Mouse (Mus musculus): ENCODE measurements at regions not wholly inside any gene's neighbourhood (a gene's known extent, or its start where the extent isn't known, plus 50 kb on each side); places are given as distances from the start of the nearest gene placed in this dataset.

- no peaks in the 10 kb centered on the region for H3K27me3 ChIP-seq (ENCODE audit: control insufficient read depth, insufficient read depth, low read length)
- H3K27ac ChIP-seq (ENCODE audit: control insufficient read depth, insufficient read depth, low read depth, low read length) = no peak overlapping the region
- no peak overlapping the region for H3K4me3 ChIP-seq (ENCODE audit: control insufficient read depth, low read depth, low read length)
- H3K4me1 ChIP-seq (ENCODE audit: control insufficient read depth, insufficient read depth, low read length) = no peaks in the 10 kb centered on the region
- no peaks in the 10 kb centered on the region for H3K36me3 ChIP-seq (ENCODE audit: control insufficient read depth, insufficient read depth, low read length)
- TF ChIP-seq CTCF (IDR thresholded peaks at IDR 0.05; ENCODE audit: control insufficient read depth, insufficient read depth, insufficient replicate concordance, low read depth, low read length) (no peak), POLR2A (IDR thresholded peaks at IDR 0.05; ENCODE audit: control insufficient read depth, low read depth, low read length) (no peak)
Measured at GRCm38 (mm10) chr4:87667556-87668154, 365.5 kb downstream of the Mllt3 start.

GRCm38 (mm10) chr4:87665149-87665548 is 368.0 kb downstream of the Mllt3 start:
- Histone ChIP-seq H3K4me3 (ENCODE audit: control insufficient read depth, low read depth, low read length) (no peak overlapping the region), H3K27ac (ENCODE audit: control insufficient read depth, insufficient read depth, low read depth, low read length) (no peak overlapping the region), H3K27me3 (ENCODE audit: control insufficient read depth, insufficient read depth, low read length) (no peaks in the 10 kb centered on the region), H3K36me3 (ENCODE audit: control insufficient read depth, insufficient read depth, low read length) (no peaks in the 10 kb centered on the region), H3K4me1 (ENCODE audit: control insufficient read depth, insufficient read depth, low read length) (no peaks in the 10 kb centered on the region)
- no peak for TF ChIP-seq POLR2A (IDR thresholded peaks at IDR 0.05; ENCODE audit: control insufficient read depth, low read depth, low read length)
- no peak for TF ChIP-seq CTCF (IDR thresholded peaks at IDR 0.05; ENCODE audit: control insufficient read depth, insufficient read depth, insufficient replicate concordance, low read depth, low read length)

- no peaks in the 10 kb centered on the region for H3K4me1 ChIP-seq (ENCODE audit: control insufficient read depth, insufficient read depth, low read length)
- no peak overlapping the region for H3K27ac ChIP-seq (ENCODE audit: control insufficient read depth, insufficient read depth, low read depth, low read length)
- no peak overlapping the region for H3K4me3 ChIP-seq (ENCODE audit: control insufficient read depth, low read depth, low read length)
- TF ChIP-seq POLR2A (IDR thresholded peaks at IDR 0.05; ENCODE audit: control insufficient read depth, low read depth, low read length) = no peak
- H3K36me3 ChIP-seq (ENCODE audit: control insufficient read depth, insufficient read depth, low read length) = no peaks in the 10 kb centered on the region
- no peaks in the 10 kb centered on the region for H3K27me3 ChIP-seq (ENCODE audit: control insufficient read depth, insufficient read depth, low read length)
Measured at GRCm38 (mm10) chr4:87662876-87663275, 370.3 kb downstream of the Mllt3 start.

- H3K4me1 ChIP-seq (ENCODE audit: control insufficient read depth, insufficient read depth, low read length) = no peaks in the 10 kb centered on the region
- no peaks in the 10 kb centered on the region for H3K27me3 ChIP-seq (ENCODE audit: control insufficient read depth, insufficient read depth, low read length)
- H3K4me3 ChIP-seq (ENCODE audit: control insufficient read depth, low read depth, low read length) = no peak overlapping the region
- no peaks in the 10 kb centered on the region for H3K36me3 ChIP-seq (ENCODE audit: control insufficient read depth, insufficient read depth, low read length)
- no peak overlapping the region for H3K27ac ChIP-seq (ENCODE audit: control insufficient read depth, insufficient read depth, low read depth, low read length)
- no peak for TF ChIP-seq CTCF (IDR thresholded peaks at IDR 0.05; ENCODE audit: control insufficient read depth, insufficient read depth, insufficient replicate concordance, low read depth, low read length)
- no peak for TF ChIP-seq POLR2A (IDR thresholded peaks at IDR 0.05; ENCODE audit: control insufficient read depth, low read depth, low read length)
Measured at GRCm38 (mm10) chr4:87658316-87658715, 374.8 kb downstream of the Mllt3 start.

GRCm38 (mm10) chr4:87657855-87658254 is 375.3 kb downstream of the Mllt3 start:
- H3K4me3 ChIP-seq (ENCODE audit: control insufficient read depth, low read depth, low read length) = no peak overlapping the region
- H3K27me3 ChIP-seq (ENCODE audit: control insufficient read depth, insufficient read depth, low read length) = no peaks in the 10 kb centered on the region
- no peak overlapping the region for H3K27ac ChIP-seq (ENCODE audit: control insufficient read depth, insufficient read depth, low read depth, low read length)
- no peaks in the 10 kb centered on the region for H3K36me3 ChIP-seq (ENCODE audit: control insufficient read depth, insufficient read depth, low read length)
- no peaks in the 10 kb centered on the region for H3K4me1 ChIP-seq (ENCODE audit: control insufficient read depth, insufficient read depth, low read length)
- TF ChIP-seq CTCF (IDR thresholded peaks at IDR 0.05; ENCODE audit: control insufficient read depth, insufficient read depth, insufficient replicate concordance, low read depth, low read length) (no peak), POLR2A (IDR thresholded peaks at IDR 0.05; ENCODE audit: control insufficient read depth, low read depth, low read length) (no peak)

GRCm38 (mm10) chr4:87653440-87654165 is 379.6 kb downstream of the Mllt3 start:
- no peaks in the 10 kb centered on the region for H3K27me3 ChIP-seq (ENCODE audit: control insufficient read depth, insufficient read depth, low read length)
- no peak overlapping the region for H3K27ac ChIP-seq (ENCODE audit: control insufficient read depth, insufficient read depth, low read depth, low read length)
- TF ChIP-seq POLR2A (IDR thresholded peaks at IDR 0.05; ENCODE audit: control insufficient read depth, low read depth, low read length) (no peak), CTCF (IDR thresholded peaks at IDR 0.05; ENCODE audit: control insufficient read depth, insufficient read depth, insufficient replicate concordance, low read depth, low read length) (no peak)
- H3K4me3 ChIP-seq (ENCODE audit: control insufficient read depth, low read depth, low read length) = no peak overlapping the region
- no peaks in the 10 kb centered on the region for H3K36me3 ChIP-seq (ENCODE audit: control insufficient read depth, insufficient read depth, low read length)
- 0 out of 2 replicates have a peak, but pooled peaks cover under 1% of the 10 kb centered on the region for H3K4me1 ChIP-seq (ENCODE audit: control insufficient read depth, insufficient read depth, low read length)

GRCm38 (mm10) chr4:87652314-87652934 is 380.7 kb downstream of the Mllt3 start:
- H3K27ac ChIP-seq (ENCODE audit: control insufficient read depth, insufficient read depth, low read depth, low read length) = no peak overlapping the region
- no peaks in the 10 kb centered on the region for H3K27me3 ChIP-seq (ENCODE audit: control insufficient read depth, insufficient read depth, low read length)
- H3K4me3 ChIP-seq (ENCODE audit: control insufficient read depth, low read depth, low read length) = no peak overlapping the region
- no peaks in the 10 kb centered on the region for H3K36me3 ChIP-seq (ENCODE audit: control insufficient read depth, insufficient read depth, low read length)
- no peak for TF ChIP-seq POLR2A (IDR thresholded peaks at IDR 0.05; ENCODE audit: control insufficient read depth, low read depth, low read length)
- no peak for TF ChIP-seq CTCF (IDR thresholded peaks at IDR 0.05; ENCODE audit: control insufficient read depth, insufficient read depth, insufficient replicate concordance, low read depth, low read length)
- H3K4me1 ChIP-seq (ENCODE audit: control insufficient read depth, insufficient read depth, low read length) = peaks cover 5% of the 10 kb centered on the region; the same call in 1 of the 2 replicates
